Mouse (Mus musculus) layer of hippocampus, adult 2 months (tissue): Measurements from ENCODE around the gene Gm10662. TPM values are rescaled to one million over a fixed set of nuclear protein-coding genes. Genes with fewer than 3 reads are reported as not detected.
"Not testable (repeated sequence)": the region's sequence is repeated elsewhere in the genome, so short reads cannot be mapped to it uniquely, and the experiment has no call there.

Source experiments
- DNase-seq, 2 experiments: peaks; one replicate each; pipeline ENCODE4 v3.0.0; 2022; ENCODE audit warnings: low spot score in 2 of 2
- H3K27ac ChIP-seq: fragments of 200-600 bp; 2 replicates; pipeline ENCODE4 v1.8.1; 2022
- H3K4me3 ChIP-seq: fragments of 200-600 bp; 2 replicates; pipeline ENCODE4 v1.8.1; 2022; ENCODE audit warnings: mild to moderate bottlenecking
- long read RNA-seq, 2 experiments: library from polyadenylated mRNA; stranded (forward); transcript quantifications; one replicate each; pipeline ENCODE4 v2.0.0; 2021; ENCODE audit warnings: borderline mapping rate in 2 of 2
- total RNA-seq, 2 experiments: library from RNA; stranded (reverse); gene quantifications; 2 replicates each; pipeline ENCODE4 v1.2.3; 2021

Gm10662 gene
- total RNA-seq, result not detected
- long read RNA-seq, experiment 1, result 0 reads
- long read RNA-seq, experiment 2, result 0 reads

DNA sequence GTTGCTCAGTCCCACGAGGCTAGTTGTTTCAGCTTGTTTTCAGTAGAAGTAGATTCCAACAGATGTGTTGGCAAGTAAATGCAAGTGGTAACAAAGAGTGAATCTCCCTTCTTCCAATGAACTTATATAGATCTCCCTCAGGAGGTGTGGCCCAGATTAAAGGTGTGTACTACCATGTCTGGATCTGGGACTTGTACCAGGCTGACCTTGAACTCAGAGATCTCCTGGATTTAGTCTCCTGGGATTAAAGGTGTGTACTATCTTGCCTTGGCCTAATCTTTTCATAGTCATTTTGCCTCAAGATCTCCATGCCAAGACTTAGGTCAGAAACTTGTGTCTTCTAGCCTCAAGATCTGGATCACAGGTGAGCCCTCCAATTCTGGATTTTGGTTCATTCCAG, at the start of gene Gm10662:
Gene Gm10662 (minus strand): TSS at position 101 of the 400 bp plus-strand sequence.
- not testable (repeated sequence) for H3K27ac ChIP-seq, H3K4me3 ChIP-seq

DNA sequence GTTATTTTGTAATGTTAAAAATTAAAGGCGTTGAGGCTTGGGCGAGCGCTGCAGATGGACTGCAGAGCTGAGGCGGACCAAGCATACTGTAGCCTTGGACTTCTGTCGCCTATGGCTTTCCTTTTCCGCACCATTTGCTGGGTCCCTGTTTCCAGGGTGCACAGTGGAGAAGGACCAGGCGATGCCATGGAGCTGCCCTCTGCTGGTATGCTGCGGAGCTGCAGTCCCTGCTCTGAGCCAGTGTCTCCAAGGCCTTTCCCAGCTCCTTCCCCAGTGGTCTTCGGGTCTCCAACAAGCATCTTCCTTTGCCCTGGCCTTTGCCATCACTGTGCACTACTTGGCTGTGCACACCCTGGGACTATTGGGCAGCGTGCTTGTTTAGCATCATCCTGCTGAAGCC, 19.2 kb upstream of the Gm10662 start:
- not testable (repeated sequence) for H3K27ac ChIP-seq, DNase-seq, H3K4me3 ChIP-seq

More for the DNA sequence above, at the start of gene Gm10662:
- DNase-seq, result not testable (repeated sequence)

Other genes with a start within 250 kb of the Gm10662 start
- gene Gm4214, start 159.8 kb downstream of the Gm10662 start, total RNA-seq, result not detected
- gene Gm4216, start 124.6 kb downstream of the Gm10662 start, total RNA-seq, result not detected
- gene Vmn1r163, start 88.9 kb downstream of the Gm10662 start, total RNA-seq, result not detected
- not detected for gene Gm8720, start 77.0 kb downstream of the Gm10662 start, total RNA-seq
- gene Vmn1r165, start 72.9 kb upstream of the Gm10662 start, total RNA-seq, result not detected
- not detected for gene Vmn1r166, start 107.2 kb upstream of the Gm10662 start, total RNA-seq
- gene Gm6902, start 134.4 kb upstream of the Gm10662 start, total RNA-seq, result not detected
- gene Nlrp4e, start 156.7 kb upstream of the Gm10662 start, total RNA-seq, result not detected
- gene Nlrp5, start 241.4 kb upstream of the Gm10662 start, total RNA-seq, result not detected